Mouse (Mus musculus) forebrain, postnatal 0 days (tissue): ENCODE data around the gene Lef1. TPM values are rescaled to one million over a fixed set of nuclear protein-coding genes. Genes with fewer than 3 reads are reported as not detected.
A peak's percentile ranks its signal among the peaks of the same experiment; 100 is the strongest.

ENCODE experiments used
- ATAC-seq: fragments of 200-750 bp; cut with Nextera tagmentation; 2 replicates; pipeline ENCODE4 v1.8.0; 2017; ENCODE audit warnings: mild to moderate bottlenecking, moderate library complexity
- DNase-seq: peaks from one replicate; pipeline ENCODE4 v3.0.0-alpha.2; 2015
- H3K27ac ChIP-seq: fragments of 300-500 bp; sonication (generic); 2 replicates; pipeline ENCODE4 v1.5.1; 2014; ENCODE audit warnings: low read depth, mild to moderate bottlenecking, antibody characterized with exemption, low read length, moderate library complexity, mixed read lengths
- H3K27me3 ChIP-seq: fragments of 300-500 bp; sonication (generic); 2 replicates; pipeline ENCODE4 v1.6.1; 2014; ENCODE audit warnings: mild to moderate bottlenecking, low read length, mixed read lengths; ENCODE audit not compliant: insufficient read depth
- H3K36me3 ChIP-seq: fragments of 300-500 bp; sonication (generic); 2 replicates; pipeline ENCODE4 v1.6.1; 2014; ENCODE audit warnings: mild to moderate bottlenecking, moderate library complexity; ENCODE audit not compliant: insufficient read depth
- H3K4me1 ChIP-seq: fragments of 300-500 bp; sonication (generic); 2 replicates; pipeline ENCODE4 v1.6.1; 2014; ENCODE audit warnings: antibody characterized with exemption; ENCODE audit not compliant: insufficient read depth
- H3K4me2 ChIP-seq: fragments of 300-500 bp; sonication (generic); 2 replicates; pipeline ENCODE4 v1.6.1; 2014; ENCODE audit warnings: low read depth, mild to moderate bottlenecking, moderate library complexity
- H3K4me3 ChIP-seq: fragments of 300-500 bp; sonication (generic); 2 replicates; pipeline ENCODE4 v1.5.1; 2014; ENCODE audit warnings: low read depth, low read length, mixed read lengths
- H3K9ac ChIP-seq: fragments of 300-500 bp; sonication (generic); 2 replicates; pipeline ENCODE4 v1.6.1; 2014; ENCODE audit warnings: mild to moderate bottlenecking
- H3K9me3 ChIP-seq: fragments of 300-500 bp; sonication (generic); 2 replicates; pipeline ENCODE4 v1.6.1; 2016; ENCODE audit warnings: low read length
- CTCF ChIP-seq: sonication (generic); IDR thresholded peaks from 2 replicates; pipeline ENCODE4 v1.5.1; 2016; ENCODE audit warnings: antibody characterized with exemption, control low read depth, low read depth
- WGBS: fragments of 180-500 bp; shearing (Covaris S2); extraction: QIAGEN DNeasy Blood & Tissue Kit; methylation state at CpG from one replicate; pipeline ENCODE4 v1.1.7; 2014; 5-methylcytosine and 5-hydroxymethylcytosine counted together
- polyA plus RNA-seq: library from polyadenylated mRNA; unstranded; fragments of >200 nt; fragmentation: Nextera tagmentation; extraction: Ambion mirVana; gene quantifications from 2 replicates; pipeline ENCODE4 v1.2.1, GENCODE M21; 2015
- total RNA-seq: library from RNA; depleted of rRNA; stranded (reverse); fragments of >200 nt; gene quantifications from 2 replicates; pipeline ENCODE4 v1.2.3, GENCODE M21; 2014

The Lef1 gene
- total and polyA plus RNA-seq, 2 experiments from 2014 or later = 12.1 to 15.3 TPM

DNA sequence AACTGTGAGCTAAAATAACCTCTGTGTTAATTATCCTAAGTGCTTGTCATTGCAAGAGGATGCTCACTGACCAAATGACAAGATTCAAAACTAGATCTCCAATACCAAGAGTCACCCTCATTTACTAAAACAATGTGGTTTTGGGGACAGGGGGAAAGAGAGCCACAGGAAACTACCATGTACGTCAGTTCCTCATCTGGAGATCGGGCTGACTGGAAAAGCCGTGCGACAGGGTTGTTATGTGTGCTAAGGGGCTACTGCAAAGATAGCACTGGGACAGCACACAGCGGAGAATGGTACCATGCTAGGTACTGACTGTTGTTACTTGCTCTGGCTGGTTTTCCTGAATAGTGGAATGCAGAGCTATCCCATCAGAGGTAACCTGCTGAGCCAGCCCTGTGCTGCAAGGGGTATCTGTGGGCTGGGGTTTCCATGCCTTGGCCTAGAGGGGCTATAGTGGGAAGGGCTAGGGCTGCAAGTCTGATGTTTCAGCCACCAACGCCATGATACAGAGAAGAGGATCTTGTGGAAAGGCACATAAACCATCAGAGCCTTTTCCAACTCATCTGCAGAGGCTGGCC lies 32.1 kb upstream of the Lef1 start:
- ATAC-seq (no peak), DNase-seq (no peak)
- WGBS = 89% methylated on average over 6 of the region's 6 CpGs
- H3K36me3 ChIP-seq = no peaks in the 10 kb centered on the region
- H3K9ac ChIP-seq = no peak overlapping the region
- H3K9me3 ChIP-seq = no peaks in the 10 kb centered on the region
- H3K27me3 ChIP-seq = no peaks in the 10 kb centered on the region
- H3K4me2 ChIP-seq = no peak overlapping the region
- TF ChIP-seq CTCF = no peak
- no peaks in the 10 kb centered on the region for H3K4me1 ChIP-seq
- no peak overlapping the region for H3K4me3 ChIP-seq
- no peak overlapping the region for H3K27ac ChIP-seq

DNA sequence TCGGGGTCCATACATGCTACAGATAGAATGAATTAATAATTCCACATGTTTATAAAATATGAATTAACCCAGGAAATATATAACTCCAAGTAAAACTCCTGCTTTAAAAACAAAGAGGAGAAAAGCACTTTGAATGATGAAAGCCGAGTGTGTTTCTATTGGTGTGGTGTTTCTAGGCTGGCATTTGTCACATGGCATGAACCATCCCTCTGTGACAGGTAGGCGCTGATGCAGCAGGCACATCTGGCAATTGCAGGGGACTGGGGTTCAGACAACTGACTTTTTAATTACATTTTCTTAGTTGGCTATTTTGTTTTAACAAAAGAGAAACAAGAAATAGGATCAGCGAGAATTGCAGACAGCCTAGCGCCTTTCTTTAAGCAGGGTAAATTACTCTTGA lies 31.6 kb upstream of the Lef1 start:
- no peak for TF ChIP-seq CTCF
- 59% methylated on average over 5 of the region's 5 CpGs for WGBS
- no peak overlapping the region for H3K4me2 ChIP-seq
- no peaks in the 10 kb centered on the region for H3K4me1 ChIP-seq
- H3K4me3 ChIP-seq = no peak overlapping the region
- H3K9ac ChIP-seq = no peak overlapping the region
- H3K36me3 ChIP-seq = no peaks in the 10 kb centered on the region
- no peaks in the 10 kb centered on the region for H3K9me3 ChIP-seq
- DNase-seq (no peak), ATAC-seq (no peak)
- H3K27ac ChIP-seq = no peak overlapping the region
- H3K27me3 ChIP-seq = no peaks in the 10 kb centered on the region

DNA sequence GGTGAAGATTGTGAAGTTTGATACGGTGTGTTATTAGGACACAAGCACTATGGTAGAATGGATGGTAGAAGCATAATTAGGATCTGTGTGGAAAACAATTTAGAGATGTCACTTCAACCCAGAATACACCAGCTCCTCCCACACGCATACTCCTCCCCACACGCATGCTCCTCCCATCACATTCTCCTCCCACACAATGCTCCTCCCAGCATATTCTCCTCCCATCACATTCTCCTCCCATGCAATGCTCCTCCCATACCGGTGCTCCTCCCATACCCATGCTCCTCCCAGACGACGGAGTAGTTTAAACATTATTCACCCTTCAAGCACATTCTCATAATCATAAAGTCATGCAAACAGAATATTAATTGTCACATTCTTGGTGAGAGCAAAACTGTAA lies 26.5 kb upstream of the Lef1 start:
- no peak for DNase-seq
- Histone ChIP-seq H3K9ac (no peak overlapping the region), H3K9me3 (no peaks in the 10 kb centered on the region), H3K36me3 (no peaks in the 10 kb centered on the region), H3K4me1 (no peaks in the 10 kb centered on the region), H3K27me3 (peaks cover 8% of the 10 kb centered on the region), H3K4me2 (no peak overlapping the region), H3K27ac (no peak overlapping the region), H3K4me3 (no peak overlapping the region)
- ATAC-seq = no peak
- no peak for TF ChIP-seq CTCF
- 65% methylated on average over 6 of the region's 6 CpGs for WGBS

DNA sequence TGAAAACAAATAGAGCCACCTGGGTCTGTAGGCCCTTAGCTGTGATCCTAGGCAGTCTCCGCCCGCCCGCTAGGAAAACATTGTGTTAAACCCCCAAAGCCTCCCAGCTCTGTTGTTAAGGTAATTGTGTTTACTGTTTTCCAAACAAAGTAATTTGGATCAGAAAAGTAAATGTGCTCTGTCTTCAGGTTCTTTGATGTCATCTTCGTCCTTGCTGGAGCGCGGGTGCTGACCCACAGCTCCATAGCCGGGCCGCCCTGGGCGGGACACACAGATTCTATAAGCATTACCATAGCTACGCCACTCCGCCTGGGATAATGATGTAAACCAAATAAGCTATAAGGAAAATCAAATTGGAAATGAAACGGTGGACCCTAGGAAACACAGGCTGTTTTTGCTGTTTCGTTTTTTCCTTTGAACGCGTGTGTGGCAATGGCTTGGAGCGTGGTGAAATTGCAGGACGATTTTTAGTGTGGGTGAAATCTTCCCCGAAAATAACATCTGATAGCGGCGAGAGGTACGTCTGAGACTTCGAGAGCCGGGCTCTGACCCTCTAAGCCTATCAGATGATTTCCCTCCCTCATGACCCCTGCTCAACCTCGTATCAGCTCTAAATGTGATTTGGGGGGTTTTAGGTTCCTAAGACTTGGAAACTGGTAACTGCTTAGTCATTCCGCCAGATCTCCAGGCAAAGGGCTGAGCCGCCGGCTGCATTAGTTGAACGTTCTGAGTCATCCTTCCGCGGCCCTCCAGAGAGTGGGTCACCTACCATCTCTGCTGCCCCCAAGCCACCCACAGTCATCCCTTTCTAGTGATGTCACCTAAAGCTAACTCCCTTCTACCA lies 25.3 kb upstream of the Lef1 start:
- WGBS = 4% methylated on average over 30 of the region's 30 CpGs
- peak; percentile 47 for DNase-seq
- Histone ChIP-seq H3K9me3 (no peaks in the 10 kb centered on the region), H3K27ac (no peak overlapping the region), H3K4me1 (no peaks in the 10 kb centered on the region), H3K9ac (0 out of 2 replicates have a peak overlapping the region, but pooled peaks have one; percentile 22), H3K4me2 (peak overlapping the region; percentile 52), H3K4me3 (peak overlapping the region; percentile 33), H3K27me3 (peaks cover 8% of the 10 kb centered on the region), H3K36me3 (no peaks in the 10 kb centered on the region)
- TF ChIP-seq CTCF = no peak
- peak; percentile 50 for ATAC-seq

DNA sequence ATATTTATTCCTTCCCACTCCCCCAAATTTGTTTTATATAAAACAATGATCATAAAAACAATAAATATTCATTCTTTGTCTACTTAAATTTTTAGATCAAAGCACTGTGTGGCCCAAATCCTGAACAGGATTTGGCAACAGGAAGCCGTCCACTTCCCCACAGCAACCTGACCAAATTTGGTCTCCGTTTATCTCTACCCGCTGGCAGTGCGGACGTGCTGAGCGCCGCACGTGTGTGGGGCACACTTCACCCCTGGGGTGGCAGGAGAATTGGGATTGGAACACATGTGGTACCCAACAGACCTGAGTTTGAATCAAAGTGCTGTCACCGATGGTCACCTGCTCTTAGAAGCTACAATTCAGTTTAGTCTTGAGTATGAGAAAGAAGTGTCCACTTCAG lies 24.3 kb upstream of the Lef1 start:
- Histone ChIP-seq H3K4me1 (no peaks in the 10 kb centered on the region), H3K27me3 (peaks cover 8% of the 10 kb centered on the region), H3K4me3 (no peak overlapping the region), H3K9me3 (no peaks in the 10 kb centered on the region), H3K4me2 (no peak overlapping the region), H3K27ac (no peak overlapping the region), H3K9ac (no peak overlapping the region), H3K36me3 (no peaks in the 10 kb centered on the region)
- TF ChIP-seq CTCF = no peak
- DNase-seq (no peak), ATAC-seq (no peak)
- WGBS = 78% methylated on average over 9 of the region's 9 CpGs

DNA sequence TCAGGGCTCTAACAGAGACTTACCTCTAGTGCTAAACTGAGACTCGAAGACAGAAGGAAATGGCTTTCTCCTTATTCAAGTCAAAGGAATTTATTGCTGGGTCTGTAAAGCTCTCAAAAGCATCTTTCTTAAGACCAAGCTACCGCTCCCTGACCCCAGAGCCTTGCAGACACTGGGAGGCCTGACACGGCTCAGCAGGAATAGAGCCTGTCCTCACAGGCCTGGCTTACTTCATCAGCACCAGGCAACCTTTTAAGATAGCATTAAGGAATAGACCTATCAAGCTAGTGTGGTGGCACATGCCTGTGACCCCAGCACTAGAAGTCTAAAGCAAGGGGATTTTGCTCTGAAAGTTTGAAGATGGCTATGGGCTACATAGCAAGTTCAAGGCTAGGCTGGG lies 20.6 kb upstream of the Lef1 start:
- H3K4me1 ChIP-seq = no peaks in the 10 kb centered on the region
- no peak overlapping the region for H3K9ac ChIP-seq
- H3K27ac ChIP-seq = no peak overlapping the region
- H3K4me2 ChIP-seq = no peak overlapping the region
- no peak overlapping the region for H3K4me3 ChIP-seq
- H3K9me3 ChIP-seq = no peaks in the 10 kb centered on the region
- WGBS = 49% methylated on average over 3 of the region's 3 CpGs
- no peak for TF ChIP-seq CTCF
- no peaks in the 10 kb centered on the region for H3K36me3 ChIP-seq
- ATAC-seq (no peak), DNase-seq (no peak)
- peaks cover 6% of the 10 kb centered on the region for H3K27me3 ChIP-seq

DNA sequence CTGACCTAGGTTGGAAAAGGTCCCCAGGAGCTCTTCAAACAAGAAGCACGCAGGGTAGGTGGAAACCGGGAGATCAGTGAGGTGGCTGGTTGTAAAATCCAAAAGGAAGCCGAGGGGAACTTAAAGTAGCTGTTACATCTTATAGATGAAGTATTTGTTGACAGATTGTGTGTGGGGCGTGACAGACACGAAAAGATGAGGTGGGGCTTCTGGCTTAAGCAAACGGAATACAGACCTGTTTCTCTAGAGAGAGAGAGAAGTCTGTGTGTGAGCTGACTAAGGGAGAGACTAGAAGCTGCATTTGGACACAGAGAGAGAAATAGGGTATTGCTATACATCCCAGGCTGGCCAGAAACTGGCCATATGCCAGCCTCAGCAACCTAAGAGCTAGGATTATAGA lies 18.2 kb upstream of the Lef1 start:
- Histone ChIP-seq H3K27me3 (no peaks in the 10 kb centered on the region), H3K9ac (no peak overlapping the region), H3K27ac (no peak overlapping the region), H3K9me3 (no peaks in the 10 kb centered on the region), H3K4me2 (no peak overlapping the region), H3K4me1 (no peaks in the 10 kb centered on the region), H3K4me3 (no peak overlapping the region), H3K36me3 (no peaks in the 10 kb centered on the region)
- ATAC-seq (no peak), DNase-seq (no peak)
- no peak for TF ChIP-seq CTCF
- WGBS = 71% methylated on average over 6 of the region's 6 CpGs
